Mouse (Mus musculus): ENCODE measurements around the gene Draxin. TPM values are rescaled to one million over a fixed set of nuclear protein-coding genes. Genes with fewer than 3 reads are reported as not detected.
A peak's percentile ranks its signal among the peaks of the same experiment; 100 is the strongest.

Draxin gene
- polyA plus RNA-seq, 1 experiment from 2014 or later, result 12.7 TPM

GRCm38 (mm10) chr4:148166986-148167385, 36.5 kb upstream of the Draxin start:
- DNase-seq (ENCODE audit: low spot score, missing footprints) (peak; percentile 93), ATAC-seq (ENCODE audit: low FRiP score) (0 out of 2 replicates have a peak, but pooled peaks have one; percentile 10)
- no peaks in the 10 kb centered on the region for H3K9me3 ChIP-seq (ENCODE audit: control insufficient read depth, low read length)
- no peaks in the 10 kb centered on the region for H3K36me3 ChIP-seq (ENCODE audit: control insufficient read depth, insufficient read depth, low read length)
- no peak overlapping the region; the same call in 1 of the 2 replicates for H3K9ac ChIP-seq (ENCODE audit: low read length)
- H3K4me1 ChIP-seq (ENCODE audit: control insufficient read depth, insufficient read depth, low read length), result peaks cover 14% of the 10 kb centered on the region
- H3K27me3 ChIP-seq (ENCODE audit: control insufficient read depth, insufficient read depth, low read length), result peaks cover 59% of the 10 kb centered on the region
- H3K4me3 ChIP-seq (ENCODE audit: low read depth, low read length), result no peak overlapping the region
- H3K4me2 ChIP-seq, result peak overlapping the region; percentile 17; the same call in 1 of the 2 replicates
- WGBS, result 28% methylated on average over 4 of the region's 4 CpGs
- no peak overlapping the region for H3K27ac ChIP-seq (ENCODE audit: low read depth, low read length)

DNA sequence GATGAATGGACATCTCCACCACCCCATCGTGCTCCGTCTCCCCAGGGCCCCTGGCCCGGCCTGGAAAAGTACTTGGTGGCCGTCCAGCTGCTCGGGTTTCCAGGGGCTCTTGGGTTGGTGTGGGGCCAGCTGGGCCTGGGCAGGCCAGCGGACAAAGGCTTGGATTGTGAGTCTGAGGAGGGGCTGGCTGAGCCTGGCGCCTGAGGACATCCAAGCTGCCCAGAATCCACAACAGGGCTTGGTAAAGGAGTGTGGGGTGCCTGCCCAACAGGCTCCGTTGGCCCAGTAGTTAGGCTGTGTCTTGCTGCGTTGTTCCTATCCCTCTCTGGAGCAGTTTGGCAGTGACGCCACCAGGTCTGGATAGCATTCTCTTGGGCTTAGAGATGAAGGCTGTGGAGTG, 35.9 kb upstream of the Draxin start:
- 4% methylated on average over 10 of the region's 10 CpGs for WGBS
- Histone ChIP-seq H3K4me2 (peak overlapping the region; percentile 17; the same call in 1 of the 2 replicates), H3K4me1 (ENCODE audit: control insufficient read depth, insufficient read depth, low read length) (peaks cover 14% of the 10 kb centered on the region), H3K27me3 (ENCODE audit: control insufficient read depth, insufficient read depth, low read length) (peaks cover 61% of the 10 kb centered on the region), H3K9ac (ENCODE audit: low read length) (peak overlapping the region; percentile 16; the same call in 1 of the 2 replicates), H3K9me3 (ENCODE audit: control insufficient read depth, low read length) (no peaks in the 10 kb centered on the region), H3K4me3 (ENCODE audit: low read depth, low read length) (no peak overlapping the region), H3K36me3 (ENCODE audit: control insufficient read depth, insufficient read depth, low read length) (no peaks in the 10 kb centered on the region), H3K27ac (ENCODE audit: low read depth, low read length) (no peak overlapping the region)
- ATAC-seq (ENCODE audit: low FRiP score), result peak; percentile 27; the same call in 1 of the 2 replicates
- peak; percentile 92 for DNase-seq (ENCODE audit: low spot score, missing footprints)

DNA sequence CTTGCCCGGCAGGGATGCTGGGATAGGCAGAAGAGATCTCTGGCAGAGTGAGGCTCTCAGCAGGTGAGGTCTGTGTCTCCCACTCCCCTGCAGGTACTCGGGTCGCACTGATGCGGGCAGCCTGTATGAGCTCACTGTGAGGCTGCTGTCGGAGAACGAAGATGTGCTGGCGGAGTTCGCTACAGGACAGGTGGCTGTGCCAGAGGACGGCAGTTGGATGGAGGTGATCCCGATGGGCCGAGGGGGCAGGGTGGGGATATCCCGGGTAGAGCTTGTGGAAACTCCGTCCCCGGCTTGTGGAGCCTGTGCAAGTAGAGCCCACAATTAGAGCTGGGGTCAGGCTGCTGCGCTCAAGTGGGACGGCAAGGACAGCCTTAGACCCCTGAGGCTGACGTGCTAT, 35.1 kb upstream of the Draxin start:
- H3K4me3 ChIP-seq (ENCODE audit: low read depth, low read length), result no peak overlapping the region
- 5% methylated on average over 17 of the region's 17 CpGs for WGBS

DNA sequence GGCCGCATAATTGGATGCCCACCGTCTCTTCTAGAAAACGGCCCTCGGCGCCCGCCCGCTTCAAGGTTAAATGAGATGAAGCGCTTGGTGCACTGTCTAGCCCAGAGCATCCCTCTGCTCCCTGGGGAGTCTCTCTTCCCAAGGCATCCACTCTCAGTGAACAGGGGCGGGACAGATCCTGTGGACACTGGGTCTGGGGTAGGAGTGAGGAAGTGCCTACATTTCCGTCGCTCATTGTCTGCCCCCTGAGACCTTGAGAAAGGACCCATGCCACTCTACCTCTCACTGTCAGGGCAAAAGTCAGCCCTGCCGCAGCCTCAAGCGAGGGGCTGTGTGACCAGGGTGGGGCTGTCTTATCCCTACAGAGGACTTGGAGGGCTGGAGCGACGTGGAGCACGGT, 34.0 kb upstream of the Draxin start:
- no peak overlapping the region for H3K9ac ChIP-seq (ENCODE audit: low read length)
- H3K36me3 ChIP-seq (ENCODE audit: control insufficient read depth, insufficient read depth, low read length), result no peaks in the 10 kb centered on the region
- peak overlapping the region; percentile 22; the same call in 1 of the 2 replicates for H3K4me3 ChIP-seq (ENCODE audit: low read depth, low read length)
- H3K9me3 ChIP-seq (ENCODE audit: control insufficient read depth, low read length), result no peaks in the 10 kb centered on the region
- peaks cover 66% of the 10 kb centered on the region for H3K27me3 ChIP-seq (ENCODE audit: control insufficient read depth, insufficient read depth, low read length)
- 0% methylated on average over 16 of the region's 16 CpGs for WGBS
- DNase-seq (ENCODE audit: low spot score, missing footprints) (no peak), ATAC-seq (ENCODE audit: low FRiP score) (no peak)
- H3K27ac ChIP-seq (ENCODE audit: low read depth, low read length), result no peak overlapping the region
- H3K4me2 ChIP-seq, result peak overlapping the region; percentile 46
- H3K4me1 ChIP-seq (ENCODE audit: control insufficient read depth, insufficient read depth, low read length), result peaks cover 20% of the 10 kb centered on the region

More for the DNA sequence above, 35.1 kb upstream of the Draxin start:
- peaks cover 20% of the 10 kb centered on the region for H3K4me1 ChIP-seq (ENCODE audit: control insufficient read depth, insufficient read depth, low read length)
- DNase-seq (ENCODE audit: low spot score, missing footprints), result no peak
- H3K9me3 ChIP-seq (ENCODE audit: control insufficient read depth, low read length), result no peaks in the 10 kb centered on the region
- H3K4me2 ChIP-seq, result no peak overlapping the region
- no peak overlapping the region for H3K9ac ChIP-seq (ENCODE audit: low read length)
- peaks cover 70% of the 10 kb centered on the region for H3K27me3 ChIP-seq (ENCODE audit: control insufficient read depth, insufficient read depth, low read length)
- no peaks in the 10 kb centered on the region for H3K36me3 ChIP-seq (ENCODE audit: control insufficient read depth, insufficient read depth, low read length)
- no peak for ATAC-seq (ENCODE audit: low FRiP score)
- no peak overlapping the region for H3K27ac ChIP-seq (ENCODE audit: low read depth, low read length)

GRCm38 (mm10) chr4:148164002-148164439, 33.5 kb upstream of the Draxin start:
- peak overlapping the region; percentile 46 for H3K4me2 ChIP-seq
- H3K4me1 ChIP-seq (ENCODE audit: control insufficient read depth, insufficient read depth, low read length), result peaks cover 20% of the 10 kb centered on the region
- H3K36me3 ChIP-seq (ENCODE audit: control insufficient read depth, insufficient read depth, low read length), result no peaks in the 10 kb centered on the region
- ATAC-seq (ENCODE audit: low FRiP score) (no peak), DNase-seq (ENCODE audit: low spot score, missing footprints) (peak; percentile 94)
- peaks cover 64% of the 10 kb centered on the region for H3K27me3 ChIP-seq (ENCODE audit: control insufficient read depth, insufficient read depth, low read length)
- 0 out of 2 replicates have a peak overlapping the region, but pooled peaks have one; percentile 35 for H3K9ac ChIP-seq (ENCODE audit: low read length)
- H3K4me3 ChIP-seq (ENCODE audit: low read depth, low read length), result peak overlapping the region; percentile 22
- under 1% methylated on average over 28 of the region's 29 CpGs for WGBS
- no peaks in the 10 kb centered on the region for H3K9me3 ChIP-seq (ENCODE audit: control insufficient read depth, low read length)
- no peak overlapping the region for H3K27ac ChIP-seq (ENCODE audit: low read depth, low read length)

GRCm38 (mm10) chr4:148160436-148161390, 30.2 kb upstream of the Draxin start, which contains the start of the genes Fbxo44 and Fbxo2:
Gene Fbxo44, minus strand, starts transcription at chr4:148160482.
Gene Fbxo2, plus strand, starts transcription at chr4:148160621.
- Histone ChIP-seq H3K4me2 (peak within 1 kb of the TSS; percentile 88), H3K4me1 (ENCODE audit: control insufficient read depth, insufficient read depth, low read length) (peaks cover 23% of the 10 kb centered on the region), H3K36me3 (ENCODE audit: control insufficient read depth, insufficient read depth, low read length) (no peaks in the 10 kb centered on the region; the same call in 1 of the 2 replicates), H3K27ac (ENCODE audit: low read depth, low read length) (peak within 1 kb of the TSS; percentile 75), H3K4me3 (ENCODE audit: low read depth, low read length) (peak within 1 kb of the TSS; percentile 65), H3K27me3 (ENCODE audit: control insufficient read depth, insufficient read depth, low read length) (peaks cover 50% of the 10 kb centered on the region), H3K9ac (ENCODE audit: low read length) (peak within 1 kb of the TSS; percentile 77), H3K9me3 (ENCODE audit: control insufficient read depth, low read length) (no peaks in the 10 kb centered on the region)
- ATAC-seq (ENCODE audit: low FRiP score) (no peak), DNase-seq (ENCODE audit: low spot score, missing footprints) (peak; percentile 94)
- 0% methylated on average over 38 of the region's 43 CpGs for WGBS

DNA sequence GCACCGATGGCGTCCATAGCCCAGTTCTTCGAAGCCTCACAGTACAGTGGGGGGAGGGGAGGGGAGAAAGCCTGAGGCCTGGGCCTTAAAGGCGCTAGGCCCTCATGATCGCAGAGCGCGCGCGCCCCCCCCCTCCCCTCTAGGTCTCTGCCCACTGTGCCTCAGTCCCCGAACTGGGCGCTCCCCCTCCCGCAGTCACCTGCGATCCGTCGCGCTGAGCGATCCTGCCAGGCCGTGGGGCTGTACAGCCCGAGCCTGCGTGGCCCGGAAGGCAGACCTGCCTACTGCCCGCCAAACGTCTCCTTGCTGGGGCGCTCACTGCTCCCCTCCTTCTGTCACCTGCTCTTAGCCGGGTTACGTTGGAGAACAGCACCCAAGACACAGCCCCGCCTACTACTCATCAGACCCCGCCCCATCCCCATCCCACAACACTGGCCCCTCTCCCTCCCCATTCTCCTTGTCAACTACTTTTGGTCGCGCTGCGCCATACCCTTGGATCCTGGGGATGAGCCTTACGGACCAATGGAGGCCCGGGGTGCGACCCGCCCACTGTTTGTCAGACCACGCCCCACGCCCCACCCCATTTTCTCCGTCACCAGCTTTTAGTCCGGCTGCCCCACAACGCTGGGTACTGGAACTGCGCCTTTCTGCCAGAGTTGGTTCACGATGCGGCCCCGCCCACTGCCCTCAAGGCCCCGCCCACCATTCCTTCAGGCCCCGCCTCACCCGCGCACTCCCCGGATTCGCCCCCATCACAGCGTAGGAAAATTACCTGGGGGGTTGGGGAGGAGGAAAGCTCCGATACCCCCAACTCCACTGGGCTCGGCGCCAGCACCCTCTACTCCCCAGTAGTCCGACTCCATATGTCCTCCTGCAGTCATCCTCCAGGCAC, 29.3 kb upstream of the Draxin start:
- peak overlapping the region; percentile 65 for H3K4me3 ChIP-seq (ENCODE audit: low read depth, low read length)
- H3K27me3 ChIP-seq (ENCODE audit: control insufficient read depth, insufficient read depth, low read length), result peaks cover 41% of the 10 kb centered on the region
- peaks cover 23% of the 10 kb centered on the region for H3K4me1 ChIP-seq (ENCODE audit: control insufficient read depth, insufficient read depth, low read length)
- no peaks in the 10 kb centered on the region for H3K9me3 ChIP-seq (ENCODE audit: control insufficient read depth, low read length)
- H3K27ac ChIP-seq (ENCODE audit: low read depth, low read length), result peak overlapping the region; percentile 75
- ATAC-seq (ENCODE audit: low FRiP score) (peak; percentile 92), DNase-seq (ENCODE audit: low spot score, missing footprints) (peak; percentile 100)
- H3K9ac ChIP-seq (ENCODE audit: low read length), result peak overlapping the region; percentile 77
- WGBS, result under 1% methylated on average over 52 of the region's 55 CpGs
- H3K4me2 ChIP-seq, result peak overlapping the region; percentile 88
- peaks cover 2% of the 10 kb centered on the region; the same call in 1 of the 2 replicates for H3K36me3 ChIP-seq (ENCODE audit: control insufficient read depth, insufficient read depth, low read length)

DNA sequence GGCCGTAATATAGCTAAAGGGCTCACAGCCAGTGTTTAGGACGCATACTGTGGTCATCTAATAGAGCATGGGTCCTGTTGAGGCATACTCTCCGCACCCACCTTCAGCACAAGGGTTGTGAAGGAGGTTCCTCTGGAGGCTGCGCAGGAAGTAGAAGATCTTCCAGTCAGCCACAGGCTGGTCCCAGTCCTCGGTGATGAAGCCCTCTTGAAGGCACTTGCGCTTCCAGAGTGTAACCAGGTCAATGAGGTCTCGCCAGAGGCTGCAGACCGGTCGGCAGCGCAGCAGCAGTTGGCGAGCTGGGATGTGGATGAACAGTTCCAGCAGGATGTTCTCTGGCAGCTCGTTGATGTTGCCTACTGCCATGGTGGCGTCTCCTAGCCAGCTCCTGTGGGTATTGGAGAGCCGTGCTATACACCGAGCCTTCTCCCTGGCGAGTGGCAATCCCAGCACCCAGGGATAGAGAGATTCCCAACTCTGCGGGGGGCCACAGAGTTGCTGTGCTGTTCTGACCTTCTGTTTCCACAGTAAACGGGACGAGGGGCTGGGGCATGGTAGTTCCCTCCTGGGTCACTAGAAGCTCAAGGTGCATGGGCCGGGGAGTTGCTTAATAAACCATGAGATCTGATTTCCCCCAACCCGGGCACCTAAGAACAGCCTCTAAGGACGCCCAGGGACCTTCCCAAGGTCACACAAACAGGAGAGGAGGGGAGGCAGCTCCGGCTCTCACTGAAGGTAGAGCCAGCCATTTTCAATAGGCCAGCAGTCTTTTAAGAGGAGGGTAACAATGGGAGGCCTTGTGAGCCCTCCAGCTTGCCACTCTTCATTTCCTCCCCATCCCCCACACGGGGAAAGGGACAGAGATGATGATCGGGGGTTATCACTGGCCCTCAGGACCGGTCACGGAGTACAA, 28.2 kb upstream of the Draxin start:
- peak overlapping the region; percentile 75 for H3K27ac ChIP-seq (ENCODE audit: low read depth, low read length)
- peak overlapping the region; percentile 77 for H3K9ac ChIP-seq (ENCODE audit: low read length)
- H3K4me1 ChIP-seq (ENCODE audit: control insufficient read depth, insufficient read depth, low read length), result peaks cover 18% of the 10 kb centered on the region
- ATAC-seq (ENCODE audit: low FRiP score) (peak; percentile 15), DNase-seq (ENCODE audit: low spot score, missing footprints) (peak; percentile 93)
- no peaks in the 10 kb centered on the region for H3K9me3 ChIP-seq (ENCODE audit: control insufficient read depth, low read length)
- H3K4me3 ChIP-seq (ENCODE audit: low read depth, low read length), result peak overlapping the region; percentile 65
- 24% methylated on average over 27 of the region's 27 CpGs for WGBS
- H3K4me2 ChIP-seq, result peak overlapping the region; percentile 88
- H3K27me3 ChIP-seq (ENCODE audit: control insufficient read depth, insufficient read depth, low read length), result peaks cover 30% of the 10 kb centered on the region
- peaks cover 2% of the 10 kb centered on the region; the same call in 1 of the 2 replicates for H3K36me3 ChIP-seq (ENCODE audit: control insufficient read depth, insufficient read depth, low read length)
